Mouse (Mus musculus) limb, embryonic 11.5 days (tissue): Measurements from ENCODE around the gene Ajm1. TPM values are rescaled to one million over a fixed set of nuclear protein-coding genes. Genes with fewer than 3 reads are reported as not detected.

ENCODE experiments used
- ATAC-seq: fragments of 200-750 bp; cut with Nextera tagmentation; 2 replicates; pipeline ENCODE4 v1.8.0; 2017; ENCODE audit warnings: low read depth; ENCODE audit not compliant: insufficient number of reproducible peaks, low FRiP score, low TSS enrichment
- DNase-seq: peaks from one replicate; pipeline ENCODE4 v3.0.0-alpha.2; 2015; ENCODE audit warnings: low spot score
- H3K27ac ChIP-seq: fragments of 300-500 bp; sonication (generic); replicated peaks from 2 replicates; pipeline ENCODE4 v1.5.1; 2014; ENCODE audit warnings: low read depth, mild to moderate bottlenecking, low read length
- H3K27me3 ChIP-seq: fragments of 300-500 bp; sonication (generic); 2 replicates; pipeline ENCODE4 v1.6.1; 2014; ENCODE audit warnings: mild to moderate bottlenecking, low read length, mixed read lengths; ENCODE audit not compliant: control insufficient read depth, insufficient read depth
- H3K36me3 ChIP-seq: fragments of 300-500 bp; sonication (generic); 2 replicates; pipeline ENCODE4 v1.6.1; 2014; ENCODE audit warnings: mild to moderate bottlenecking, low read length, moderate library complexity, mixed read lengths; ENCODE audit not compliant: control insufficient read depth, insufficient read depth
- H3K4me1 ChIP-seq: fragments of 300-500 bp; sonication (generic); 2 replicates; pipeline ENCODE4 v1.6.1; 2014; ENCODE audit warnings: low read length, mixed read lengths; ENCODE audit not compliant: control insufficient read depth, insufficient read depth
- H3K4me2 ChIP-seq: fragments of 300-500 bp; sonication (generic); 2 replicates; pipeline ENCODE4 v1.6.1; 2014; ENCODE audit warnings: low read depth, mild to moderate bottlenecking, moderate library complexity; ENCODE audit not compliant: severe bottlenecking
- H3K4me3 ChIP-seq: fragments of 300-500 bp; sonication (generic); 2 replicates; pipeline ENCODE4 v1.5.1; 2014; ENCODE audit warnings: low read depth, low read length
- H3K9ac ChIP-seq: fragments of 300-500 bp; sonication (generic); 2 replicates; pipeline ENCODE4 v1.6.1; 2014; ENCODE audit warnings: mild to moderate bottlenecking, low read length
- H3K9me3 ChIP-seq: fragments of 300-500 bp; sonication (generic); 2 replicates; pipeline ENCODE4 v1.6.1; 2016; ENCODE audit warnings: low read length; ENCODE audit not compliant: control insufficient read depth
- WGBS: fragments of 180-500 bp; shearing (Covaris S2); extraction: QIAGEN DNeasy Blood & Tissue Kit; methylation state at CpG from one replicate; pipeline ENCODE4 v1.1.7; 2014; 5-methylcytosine and 5-hydroxymethylcytosine counted together
- polyA plus RNA-seq: library from polyadenylated mRNA; unstranded; fragments of >200 nt; fragmentation: Nextera tagmentation; extraction: Ambion mirVana; gene quantifications from 2 replicates; pipeline ENCODE4 v1.2.1, GENCODE M21; 2014

The Ajm1 gene
- polyA plus RNA-seq, 1 experiment from 2014 or later = 0.04 TPM

GRCm38 (mm10) chr2:25576028-25576850 is 5.3 kb downstream of the Ajm1 start:
- no peaks in the 10 kb centered on the region for H3K9me3 ChIP-seq
- peak overlapping the region; percentile 76; the same call in 1 of the 2 replicates for H3K4me2 ChIP-seq
- peak overlapping the region; percentile 44; the same call in 1 of the 2 replicates for H3K4me3 ChIP-seq
- H3K27me3 ChIP-seq = peaks cover 49% of the 10 kb centered on the region
- no peak for ATAC-seq
- 75% methylated on average over 16 of the region's 16 CpGs for WGBS
- H3K4me1 ChIP-seq = peaks cover 30% of the 10 kb centered on the region
- H3K36me3 ChIP-seq = no peaks in the 10 kb centered on the region
- DNase-seq = peak; percentile 20
- no peak overlapping the region for H3K9ac ChIP-seq
- no peak overlapping the region for H3K27ac ChIP-seq

- no peak for ATAC-seq
- 15% methylated on average over 21 of the region's 21 CpGs for WGBS
- peak overlapping the region; percentile 71 for H3K9ac ChIP-seq
- H3K4me3 ChIP-seq = peak overlapping the region; percentile 44
- peak overlapping the region; percentile 76 for H3K4me2 ChIP-seq
- peak; percentile 64 for DNase-seq
- peaks cover 45% of the 10 kb centered on the region for H3K27me3 ChIP-seq
- H3K27ac ChIP-seq = peak overlapping the region; percentile 17; the same call in 1 of the 2 replicates
- no peaks in the 10 kb centered on the region for H3K9me3 ChIP-seq
- H3K4me1 ChIP-seq = peaks cover 28% of the 10 kb centered on the region
- no peaks in the 10 kb centered on the region for H3K36me3 ChIP-seq
These were observed 6.0 kb downstream of the Ajm1 start for GRCm38 (mm10) chr2:25575432-25576027.

GRCm38 (mm10) chr2:25574579-25575431 is 6.8 kb downstream of the Ajm1 start, which contains the start of the genes Mamdc4 and Phpt1:
TSS of gene Mamdc4 (minus strand) at chr2:25574845.
TSS of gene Phpt1 (minus strand) at chr2:25575224.
- no peaks in the 10 kb centered on the region for H3K36me3 ChIP-seq
- under 1% methylated on average over 41 of the region's 45 CpGs for WGBS
- H3K4me1 ChIP-seq = peaks cover 27% of the 10 kb centered on the region
- peak within 1 kb of the TSS; percentile 17; the same call in 1 of the 2 replicates for H3K27ac ChIP-seq
- DNase-seq (peak; percentile 97), ATAC-seq (peak; percentile 94)
- peak within 1 kb of the TSS; percentile 71 for H3K9ac ChIP-seq
- H3K9me3 ChIP-seq = no peaks in the 10 kb centered on the region
- H3K4me2 ChIP-seq = peak within 1 kb of the TSS; percentile 76
- H3K27me3 ChIP-seq = peaks cover 38% of the 10 kb centered on the region
- peak within 1 kb of the TSS; percentile 44 for H3K4me3 ChIP-seq

GRCm38 (mm10) chr2:25574136-25574535 is 7.4 kb downstream of the Ajm1 start:
- H3K9ac ChIP-seq = peak overlapping the region; percentile 56
- H3K9me3 ChIP-seq = no peaks in the 10 kb centered on the region
- H3K4me2 ChIP-seq = peak overlapping the region; percentile 76
- no peaks in the 10 kb centered on the region for H3K36me3 ChIP-seq
- H3K4me1 ChIP-seq = peaks cover 22% of the 10 kb centered on the region
- DNase-seq (no peak), ATAC-seq (no peak)
- WGBS = 18% methylated on average over 11 of the region's 11 CpGs
- H3K27me3 ChIP-seq = peaks cover 31% of the 10 kb centered on the region
- peak overlapping the region; percentile 9; the same call in 1 of the 2 replicates for H3K27ac ChIP-seq
- peak overlapping the region; percentile 44 for H3K4me3 ChIP-seq

GRCm38 (mm10) chr2:25573068-25573467 is 8.5 kb downstream of the Ajm1 start:
- WGBS = 94% methylated on average over 2 of the region's 2 CpGs
- no peak overlapping the region for H3K4me2 ChIP-seq
- no peak overlapping the region for H3K27ac ChIP-seq
- H3K27me3 ChIP-seq = peaks cover 20% of the 10 kb centered on the region
- H3K9me3 ChIP-seq = no peaks in the 10 kb centered on the region
- H3K9ac ChIP-seq = no peak overlapping the region
- peaks cover 18% of the 10 kb centered on the region for H3K4me1 ChIP-seq
- peaks cover 2% of the 10 kb centered on the region; the same call in 1 of the 2 replicates for H3K36me3 ChIP-seq
- no peak for ATAC-seq
- no peak overlapping the region for H3K4me3 ChIP-seq
- no peak for DNase-seq

GRCm38 (mm10) chr2:25571221-25571620 is 10.3 kb downstream of the Ajm1 start:
- no peak overlapping the region for H3K27ac ChIP-seq
- H3K9ac ChIP-seq = no peak overlapping the region
- no peak overlapping the region for H3K4me3 ChIP-seq
- H3K9me3 ChIP-seq = no peaks in the 10 kb centered on the region
- H3K4me2 ChIP-seq = no peak overlapping the region
- WGBS = 86% methylated on average over 4 of the region's 4 CpGs
- peaks cover 2% of the 10 kb centered on the region; the same call in 1 of the 2 replicates for H3K36me3 ChIP-seq
- no peak for DNase-seq
- peaks cover 2% of the 10 kb centered on the region for H3K27me3 ChIP-seq
- peaks cover 6% of the 10 kb centered on the region for H3K4me1 ChIP-seq
- no peak for ATAC-seq

GRCm38 (mm10) chr2:25569323-25569722 is 12.2 kb downstream of the Ajm1 start:
- Histone ChIP-seq H3K4me3 (no peak overlapping the region), H3K4me1 (no peaks in the 10 kb centered on the region), H3K9me3 (no peaks in the 10 kb centered on the region), H3K9ac (no peak overlapping the region), H3K27ac (no peak overlapping the region), H3K27me3 (no peaks in the 10 kb centered on the region), H3K4me2 (no peak overlapping the region), H3K36me3 (peaks cover 5% of the 10 kb centered on the region; the same call in 1 of the 2 replicates)
- 90% methylated on average over 3 of the region's 3 CpGs for WGBS
- ATAC-seq = no peak
- no peak for DNase-seq
